Mouse (Mus musculus) ES-Bruce4 (cell line): ENCODE measurements around the gene Bhmt2.

Source experiments
- CTCF ChIP-seq: IDR thresholded peaks from one replicate; pipeline ENCODE4 v1.8.1; 2011; ENCODE audit warnings: low read depth, low read length
- EP300 ChIP-seq: IDR thresholded peaks from 2 replicates; pipeline ENCODE4 v1.6.1; 2011; ENCODE audit warnings: low read depth, low read length; ENCODE audit not compliant: insufficient read depth
- POLR2A ChIP-seq: IDR thresholded peaks from one replicate; pipeline ENCODE4 v1.8.1; 2011; ENCODE audit warnings: low read length; ENCODE audit not compliant: insufficient read depth

DNA sequence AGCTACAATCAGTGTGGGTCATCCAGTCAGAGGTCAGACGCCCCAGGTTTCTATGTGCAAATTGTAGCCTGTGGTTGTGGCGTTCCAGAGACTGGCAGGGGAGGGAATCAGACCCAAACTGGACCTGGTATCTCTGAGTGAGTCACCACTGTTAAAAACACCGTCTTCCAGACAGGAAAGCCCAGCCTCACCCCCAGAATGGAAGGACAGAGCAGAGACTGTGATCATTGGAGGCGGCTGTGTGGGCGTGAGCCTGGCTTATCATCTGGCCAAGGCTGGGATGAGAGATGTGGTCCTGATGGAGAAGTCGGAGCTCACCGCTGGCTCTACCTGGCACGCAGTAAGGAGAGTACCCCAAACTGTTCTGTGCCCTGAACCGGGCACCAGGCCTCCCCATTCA is 2.8 kb upstream of the Bhmt2 start:
- TF ChIP-seq POLR2A: no peak
- no peak for TF ChIP-seq CTCF
- no peak for TF ChIP-seq EP300
